Mouse (Mus musculus) C2C12 (cell line): Measurements from ENCODE around the gene Ryr3.

Source experiments
- CTCF ChIP-seq: IDR thresholded peaks from one replicate; pipeline ENCODE4 v1.5.1; 2011; ENCODE audit not compliant: control insufficient read depth, insufficient read depth, insufficient read length
- FOSL1 ChIP-seq: IDR thresholded peaks from one replicate; pipeline ENCODE4 v1.8.0; 2011; ENCODE audit warnings: mild to moderate bottlenecking, low read length; ENCODE audit not compliant: poor library complexity, insufficient read depth, severe bottlenecking
- MAX ChIP-seq: IDR thresholded peaks from one replicate; pipeline ENCODE4 v1.6.1; 2011; ENCODE audit warnings: mild to moderate bottlenecking, control low read depth
- MYOG ChIP-seq: IDR thresholded peaks from one replicate; pipeline ENCODE4 v1.6.1; 2011; ENCODE audit not compliant: control insufficient read depth, insufficient read length; ENCODE audit errors: extremely low read depth
- USF1 ChIP-seq: IDR thresholded peaks from one replicate; pipeline ENCODE4 v1.6.1; 2011; ENCODE audit warnings: low read depth, mild to moderate bottlenecking, control low read depth, moderate library complexity

DNA sequence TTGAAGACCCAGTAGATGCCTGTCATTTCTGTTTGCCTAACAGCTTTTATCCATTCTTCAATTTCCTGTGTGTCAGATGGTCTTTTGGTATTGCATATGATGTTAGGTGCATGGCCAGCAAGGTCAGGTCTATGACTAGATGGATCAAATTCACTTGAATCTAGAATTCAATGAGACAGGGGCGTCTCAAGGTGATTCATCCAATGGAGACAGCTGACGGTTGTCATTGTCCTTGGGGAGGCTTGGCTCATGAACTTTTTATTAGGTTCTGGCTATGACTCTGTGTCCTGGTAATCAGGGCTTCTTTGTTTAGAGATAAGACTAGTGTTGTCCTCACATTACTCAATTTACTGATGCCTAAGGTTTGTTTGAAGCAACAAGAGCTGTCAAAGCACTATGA, 454.9 kb downstream of the Ryr3 start:
- TF ChIP-seq CTCF = no peak
- TF ChIP-seq MAX = no peak
- no peak for TF ChIP-seq USF1
- TF ChIP-seq FOSL1 = no peak
- TF ChIP-seq MYOG = no peak
